Mouse (Mus musculus) limb, embryonic 11.5 days (tissue): ENCODE measurements around the gene Aurkaip1. TPM values are rescaled to one million over a fixed set of nuclear protein-coding genes. Genes with fewer than 3 reads are reported as not detected.

ENCODE experiments used
- ATAC-seq: fragments of 200-750 bp; cut with Nextera tagmentation; 2 replicates; pipeline ENCODE4 v1.8.0; 2017; ENCODE audit warnings: low read depth; ENCODE audit not compliant: insufficient number of reproducible peaks, low FRiP score, low TSS enrichment
- DNase-seq: peaks from one replicate; pipeline ENCODE4 v3.0.0-alpha.2; 2015; ENCODE audit warnings: low spot score
- H3K27ac ChIP-seq: fragments of 300-500 bp; sonication (generic); replicated peaks from 2 replicates; pipeline ENCODE4 v1.5.1; 2014; ENCODE audit warnings: low read depth, mild to moderate bottlenecking, low read length
- H3K27me3 ChIP-seq: fragments of 300-500 bp; sonication (generic); 2 replicates; pipeline ENCODE4 v1.6.1; 2014; ENCODE audit warnings: mild to moderate bottlenecking, low read length, mixed read lengths; ENCODE audit not compliant: control insufficient read depth, insufficient read depth
- H3K36me3 ChIP-seq: fragments of 300-500 bp; sonication (generic); 2 replicates; pipeline ENCODE4 v1.6.1; 2014; ENCODE audit warnings: mild to moderate bottlenecking, low read length, moderate library complexity, mixed read lengths; ENCODE audit not compliant: control insufficient read depth, insufficient read depth
- H3K4me1 ChIP-seq: fragments of 300-500 bp; sonication (generic); 2 replicates; pipeline ENCODE4 v1.6.1; 2014; ENCODE audit warnings: low read length, mixed read lengths; ENCODE audit not compliant: control insufficient read depth, insufficient read depth
- H3K4me2 ChIP-seq: fragments of 300-500 bp; sonication (generic); 2 replicates; pipeline ENCODE4 v1.6.1; 2014; ENCODE audit warnings: low read depth, mild to moderate bottlenecking, moderate library complexity; ENCODE audit not compliant: severe bottlenecking
- H3K4me3 ChIP-seq: fragments of 300-500 bp; sonication (generic); 2 replicates; pipeline ENCODE4 v1.5.1; 2014; ENCODE audit warnings: low read depth, low read length
- H3K9ac ChIP-seq: fragments of 300-500 bp; sonication (generic); 2 replicates; pipeline ENCODE4 v1.6.1; 2014; ENCODE audit warnings: mild to moderate bottlenecking, low read length
- H3K9me3 ChIP-seq: fragments of 300-500 bp; sonication (generic); 2 replicates; pipeline ENCODE4 v1.6.1; 2016; ENCODE audit warnings: low read length; ENCODE audit not compliant: control insufficient read depth
- WGBS: fragments of 180-500 bp; shearing (Covaris S2); extraction: QIAGEN DNeasy Blood & Tissue Kit; methylation state at CpG from one replicate; pipeline ENCODE4 v1.1.7; 2014; 5-methylcytosine and 5-hydroxymethylcytosine counted together
- polyA plus RNA-seq: library from polyadenylated mRNA; unstranded; fragments of >200 nt; fragmentation: Nextera tagmentation; extraction: Ambion mirVana; gene quantifications from 2 replicates; pipeline ENCODE4 v1.2.1, GENCODE M21; 2014

Gene Aurkaip1
- polyA plus RNA-seq, 1 experiment from 2014 or later = 138 TPM

DNA sequence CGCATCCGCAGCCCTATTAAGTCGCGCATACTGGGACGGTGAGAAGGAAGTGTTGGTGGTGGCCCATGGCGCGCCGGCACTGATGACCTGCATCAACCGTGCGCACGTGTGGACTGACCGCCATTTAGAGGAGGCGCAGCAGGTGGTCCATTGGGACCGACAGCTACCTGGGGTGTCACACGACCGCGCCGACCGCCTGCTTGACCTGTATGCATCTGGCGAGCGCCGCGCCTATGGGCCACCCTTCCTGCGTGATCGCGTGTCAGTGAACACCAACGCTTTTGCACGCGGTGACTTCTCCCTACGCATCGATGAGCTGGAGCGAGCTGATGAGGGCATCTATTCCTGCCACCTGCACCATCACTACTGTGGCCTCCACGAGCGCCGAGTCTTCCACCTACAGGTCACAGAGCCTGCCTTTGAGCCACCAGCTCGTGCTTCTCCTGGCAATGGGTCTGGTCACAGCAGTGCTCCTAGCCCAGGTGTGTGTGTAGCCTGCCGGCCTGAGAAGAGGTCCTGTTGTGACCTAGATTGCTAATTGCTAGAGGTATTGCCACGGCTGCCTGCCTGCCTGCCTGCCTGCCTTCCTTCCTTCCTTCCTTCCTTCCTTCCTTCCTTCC lies 10.7 kb downstream of the Aurkaip1 start:
- Histone ChIP-seq H3K27me3 (no peaks in the 10 kb centered on the region; the same call in 1 of the 2 replicates), H3K27ac (no peak overlapping the region), H3K9ac (no peak overlapping the region), H3K36me3 (no peaks in the 10 kb centered on the region), H3K4me3 (no peak overlapping the region), H3K9me3 (no peaks in the 10 kb centered on the region), H3K4me1 (peaks cover 11% of the 10 kb centered on the region), H3K4me2 (peak overlapping the region; percentile 55; the same call in 1 of the 2 replicates)
- no peak for DNase-seq
- 40% methylated on average over 38 of the region's 38 CpGs for WGBS
- ATAC-seq = 0 out of 2 replicates have a peak, but pooled peaks have one; percentile 5

DNA sequence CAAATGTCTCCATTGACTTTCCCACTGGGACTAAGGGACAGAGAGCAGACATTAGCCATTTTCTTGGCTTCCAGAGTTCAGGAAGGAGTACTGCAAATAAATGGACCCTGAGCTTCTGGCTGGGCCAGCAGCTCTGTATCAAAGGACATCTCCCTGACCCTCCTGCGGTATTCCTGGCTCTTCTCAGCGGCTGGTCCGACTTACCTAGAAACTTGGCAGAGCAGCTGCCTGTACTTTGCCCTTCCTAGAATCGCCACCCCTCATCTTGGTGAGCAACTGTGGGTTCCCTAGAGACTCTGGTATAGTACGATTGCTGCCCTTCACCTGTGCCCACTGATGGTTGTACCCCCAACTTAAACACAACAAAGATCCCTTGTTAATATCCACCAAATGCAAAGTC lies 12.2 kb downstream of the Aurkaip1 start:
- H3K4me3 ChIP-seq = no peak overlapping the region
- H3K36me3 ChIP-seq = no peaks in the 10 kb centered on the region
- H3K4me2 ChIP-seq = no peak overlapping the region
- ATAC-seq (no peak), DNase-seq (no peak)
- WGBS = 88% methylated on average over 5 of the region's 5 CpGs
- no peaks in the 10 kb centered on the region for H3K9me3 ChIP-seq
- no peaks in the 10 kb centered on the region; the same call in 1 of the 2 replicates for H3K27me3 ChIP-seq
- no peak overlapping the region for H3K27ac ChIP-seq
- peaks cover 16% of the 10 kb centered on the region for H3K4me1 ChIP-seq
- no peak overlapping the region for H3K9ac ChIP-seq

DNA sequence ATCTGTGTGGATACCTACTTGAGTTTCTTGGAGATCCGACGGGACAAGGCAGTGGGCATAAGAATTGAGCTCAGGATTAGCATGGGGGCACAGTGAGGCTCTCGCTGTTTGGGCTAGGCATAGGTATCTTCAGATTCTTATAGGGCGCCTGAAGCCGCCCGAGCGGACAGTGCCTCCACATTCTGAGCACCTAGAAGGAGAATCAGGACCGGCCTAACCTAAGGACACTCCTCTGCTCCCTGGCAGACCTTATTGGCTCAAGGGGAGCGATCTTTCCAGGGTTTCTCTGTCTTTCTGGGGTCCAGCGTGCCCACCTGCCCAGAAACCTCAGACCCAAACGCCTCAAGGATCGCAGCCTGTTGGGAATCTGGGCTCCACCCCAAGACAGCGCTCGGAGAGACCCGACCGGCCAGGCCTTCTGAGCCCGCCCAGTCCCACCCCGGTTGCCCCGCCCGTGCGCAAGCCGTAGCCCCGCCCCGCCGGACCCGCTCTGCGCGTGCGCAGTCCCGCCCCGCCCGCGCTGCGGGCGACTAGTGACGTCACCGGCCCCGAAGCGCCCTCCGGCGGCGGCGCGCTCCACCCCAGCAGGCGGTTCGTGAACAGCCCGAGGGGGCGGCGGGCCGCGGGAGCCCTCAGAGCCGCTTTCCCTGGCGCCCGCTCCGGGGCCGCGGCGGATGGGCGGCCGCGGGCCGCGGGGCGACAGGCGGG lies 16.0 kb downstream of the Aurkaip1 start, which contains the start of gene Dvl1:
Gene Dvl1, plus strand, starts transcription at position 532 of the 708 bp plus-strand sequence.
- 3% methylated on average over 42 of the region's 65 CpGs for WGBS
- 0 out of 2 replicates have a peak within 1 kb of the TSS, but pooled peaks have one; percentile 1 for H3K27ac ChIP-seq
- ATAC-seq (peak; percentile 85), DNase-seq (peak; percentile 95)
- peaks cover 9% of the 10 kb centered on the region for H3K4me1 ChIP-seq
- H3K9me3 ChIP-seq = no peaks in the 10 kb centered on the region
- H3K4me3 ChIP-seq = peak within 1 kb of the TSS; percentile 76
- H3K36me3 ChIP-seq = no peaks in the 10 kb centered on the region
- no peaks in the 10 kb centered on the region for H3K27me3 ChIP-seq
- peak within 1 kb of the TSS; percentile 63 for H3K9ac ChIP-seq
- peak within 1 kb of the TSS; percentile 85 for H3K4me2 ChIP-seq

DNA sequence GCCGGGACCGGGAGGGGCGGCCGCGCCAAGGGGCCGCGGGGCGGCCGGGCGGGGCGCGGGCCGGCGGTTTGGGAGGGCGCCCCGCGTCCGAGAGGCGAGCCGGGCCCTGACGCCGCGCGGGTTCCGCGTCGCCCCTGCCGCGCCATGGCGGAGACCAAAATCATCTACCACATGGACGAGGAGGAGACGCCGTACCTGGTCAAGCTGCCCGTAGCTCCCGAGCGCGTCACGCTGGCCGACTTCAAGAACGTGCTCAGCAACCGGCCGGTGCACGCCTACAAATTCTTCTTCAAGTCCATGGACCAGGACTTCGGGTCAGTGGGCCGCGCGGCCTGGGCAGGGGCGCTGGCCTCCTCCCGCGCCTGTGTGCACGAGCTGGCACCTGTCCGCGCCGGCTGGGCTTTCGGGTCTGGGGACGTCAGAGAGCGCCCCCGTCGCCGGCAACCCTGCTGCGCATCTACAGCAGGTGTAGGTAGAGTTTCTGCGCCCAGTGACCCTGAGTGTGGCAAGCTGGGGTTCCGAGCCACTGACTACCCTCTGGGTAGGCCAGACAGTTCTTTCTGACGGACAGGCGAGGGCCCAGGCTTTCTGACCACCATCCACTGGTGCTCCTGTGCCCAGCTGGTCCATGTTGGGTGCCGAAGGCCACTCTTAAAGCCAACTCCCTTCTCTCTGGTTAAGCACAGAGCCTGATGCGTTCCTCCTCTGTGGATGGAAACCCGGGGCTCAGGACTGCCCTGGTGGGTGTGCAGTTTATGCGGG lies 16.7 kb downstream of the Aurkaip1 start:
- DNase-seq = peak; percentile 63
- ATAC-seq = peak; percentile 48
- Histone ChIP-seq H3K36me3 (no peaks in the 10 kb centered on the region), H3K4me2 (peak overlapping the region; percentile 85), H3K4me3 (peak overlapping the region; percentile 76), H3K27ac (0 out of 2 replicates have a peak overlapping the region, but pooled peaks have one; percentile 1), H3K4me1 (peaks cover 9% of the 10 kb centered on the region), H3K9ac (peak overlapping the region; percentile 63), H3K9me3 (no peaks in the 10 kb centered on the region), H3K27me3 (no peaks in the 10 kb centered on the region)
- 3% methylated on average over 67 of the region's 69 CpGs for WGBS

DNA sequence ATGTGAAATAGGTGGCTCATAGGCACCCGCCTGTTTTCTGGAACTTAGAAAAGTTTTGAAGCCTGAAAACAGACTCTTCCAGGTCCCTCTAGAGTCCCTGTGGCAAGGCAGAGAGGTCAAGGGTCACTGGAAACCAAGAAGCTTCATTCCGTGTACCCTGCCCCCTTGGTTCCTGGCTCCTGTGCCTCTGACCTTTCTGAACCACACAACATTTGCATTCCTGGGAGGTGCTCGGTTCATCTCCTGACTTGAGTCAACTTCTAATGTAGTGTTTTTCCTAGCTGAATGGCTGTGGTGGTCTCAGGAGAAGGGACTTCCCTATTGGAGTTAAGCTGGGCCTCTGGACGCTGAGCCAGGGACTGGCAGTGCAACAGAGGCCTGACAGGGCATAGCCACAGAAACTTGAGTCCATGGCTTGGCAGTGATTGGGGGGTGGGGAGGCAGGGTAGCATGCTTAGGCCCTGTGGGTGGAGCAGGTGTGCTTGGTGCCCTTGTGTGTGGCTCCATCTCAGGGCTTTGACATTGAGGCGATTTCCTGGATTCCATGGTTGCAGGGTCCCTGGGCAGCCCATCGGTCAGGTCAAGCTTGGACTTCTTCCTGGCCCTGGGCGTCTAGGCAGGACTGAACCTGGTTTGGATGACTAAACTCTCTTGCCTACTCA lies 17.5 kb downstream of the Aurkaip1 start:
- Histone ChIP-seq H3K4me1 (peaks cover 9% of the 10 kb centered on the region), H3K9me3 (no peaks in the 10 kb centered on the region), H3K9ac (peak overlapping the region; percentile 22; the same call in 1 of the 2 replicates), H3K27ac (no peak overlapping the region), H3K36me3 (no peaks in the 10 kb centered on the region), H3K4me2 (peak overlapping the region; percentile 85), H3K4me3 (peak overlapping the region; percentile 76), H3K27me3 (no peaks in the 10 kb centered on the region)
- ATAC-seq = no peak
- WGBS = 67% methylated on average over 7 of the region's 7 CpGs
- no peak for DNase-seq

DNA sequence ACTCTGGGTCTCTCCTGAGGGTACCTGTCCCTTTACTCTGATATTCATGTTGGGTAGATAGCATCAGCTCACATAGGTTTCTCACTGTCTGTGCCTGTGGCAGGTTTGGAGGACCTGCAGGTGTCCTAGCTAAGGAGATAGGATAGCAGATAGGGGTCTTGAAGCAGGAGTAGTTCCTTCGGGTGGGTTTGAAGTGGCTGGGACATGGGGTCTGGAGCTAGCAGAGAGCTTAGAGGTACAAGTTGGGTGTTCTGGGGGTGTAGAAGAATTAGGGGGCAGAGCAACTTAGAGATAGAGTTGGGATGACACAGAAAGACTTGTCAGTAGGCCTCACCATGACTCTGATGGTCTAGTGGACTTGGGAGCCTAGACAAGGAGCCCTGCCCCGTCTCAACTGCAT lies 18.3 kb downstream of the Aurkaip1 start:
- Histone ChIP-seq H3K36me3 (no peaks in the 10 kb centered on the region), H3K27ac (no peak overlapping the region), H3K4me1 (peaks cover 9% of the 10 kb centered on the region), H3K4me2 (no peak overlapping the region), H3K9ac (no peak overlapping the region), H3K27me3 (no peaks in the 10 kb centered on the region), H3K4me3 (no peak overlapping the region), H3K9me3 (no peaks in the 10 kb centered on the region)
- WGBS = 87% methylated on average over 2 of the region's 2 CpGs
- no peak for ATAC-seq
- DNase-seq = no peak

DNA sequence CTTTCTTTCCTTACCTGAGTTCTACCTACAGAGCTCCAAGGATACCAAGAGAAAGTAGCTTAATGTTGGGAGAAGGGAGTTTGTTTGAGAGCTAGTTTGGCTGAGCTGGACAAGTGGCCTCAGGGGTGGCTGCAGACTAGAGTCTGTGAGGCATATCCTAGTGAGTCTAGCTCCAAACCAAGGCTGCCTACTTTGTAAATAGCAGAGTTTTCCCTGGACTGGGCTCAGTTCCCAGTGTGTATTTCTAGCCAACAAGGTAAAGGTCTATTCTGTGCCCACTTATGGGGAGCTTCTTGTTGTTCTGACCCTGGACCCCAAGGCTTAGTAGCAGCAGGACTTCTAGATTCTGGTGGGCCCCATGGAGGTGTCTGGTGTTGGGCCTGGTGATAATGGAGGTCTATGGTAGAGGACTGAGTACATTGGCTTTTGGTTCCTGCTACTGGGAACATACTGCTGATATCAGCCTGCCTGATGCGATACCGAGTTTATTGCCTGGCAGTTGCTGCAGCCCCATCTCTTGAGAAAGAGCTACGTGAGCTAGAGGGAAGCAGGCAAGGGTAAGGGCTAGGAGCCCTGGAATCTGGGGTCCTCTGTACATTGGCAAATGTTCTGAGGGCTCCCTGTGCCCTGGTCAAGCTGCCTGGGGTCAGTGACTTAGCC lies 18.9 kb downstream of the Aurkaip1 start:
- Histone ChIP-seq H3K4me1 (peaks cover 9% of the 10 kb centered on the region), H3K4me3 (no peak overlapping the region), H3K36me3 (no peaks in the 10 kb centered on the region), H3K27me3 (no peaks in the 10 kb centered on the region), H3K9me3 (no peaks in the 10 kb centered on the region), H3K4me2 (no peak overlapping the region), H3K27ac (no peak overlapping the region), H3K9ac (no peak overlapping the region)
- DNase-seq (no peak), ATAC-seq (no peak)
- WGBS = 94% methylated on average over 3 of the region's 3 CpGs
